Mouse (Mus musculus) cerebellum, adult 2 months (tissue): ENCODE measurements at regions not wholly inside any gene's neighbourhood (a gene's known extent, or its start where the extent isn't known, plus 50 kb on each side); places are given as distances from the start of the nearest gene placed in this dataset.

Experiments
- CTCF ChIP-seq: fragments of 200-500 bp; IDR thresholded peaks from 2 replicates; pipeline ENCODE4 v1.5.1; 2011; ENCODE audit warnings: low read depth, mild to moderate bottlenecking, control low read depth, low read length, moderate library complexity, borderline replicate concordance; ENCODE audit not compliant: insufficient read depth
- POLR2A ChIP-seq: fragments of 200-500 bp; IDR thresholded peaks from 2 replicates; pipeline ENCODE4 v1.6.1; 2011; ENCODE audit warnings: low read length, control low read depth, borderline replicate concordance; ENCODE audit not compliant: insufficient read depth

DNA sequence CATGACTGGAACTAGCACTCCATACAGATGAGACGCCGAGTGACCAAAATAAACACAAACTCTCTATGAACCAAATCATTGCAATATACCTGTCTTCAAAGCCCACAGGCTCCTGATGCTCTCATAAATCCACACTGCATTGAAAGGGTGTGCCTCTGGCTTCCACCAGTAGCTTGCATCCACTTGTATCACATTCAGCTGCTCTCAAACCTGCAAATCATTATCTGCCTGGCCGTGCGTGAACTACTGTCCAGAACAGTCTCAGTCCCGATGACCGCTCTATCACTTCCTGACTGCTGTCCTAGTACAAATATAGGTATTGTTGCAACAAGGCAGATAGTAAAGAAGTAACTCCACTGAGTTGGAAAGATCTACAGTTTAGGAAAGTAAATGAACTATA lies 77.9 kb upstream of the Tsc22d2 start:
- TF ChIP-seq CTCF (no peak), POLR2A (no peak)
